Mouse (Mus musculus): Measurements from ENCODE around the gene Gtsf1l.

The Gtsf1l gene

GRCm38 (mm10) chr2:163051691-163052090, 36.0 kb downstream of the Gtsf1l start:
- DNase-seq (ENCODE audit: inconsistent ontology term): no peak

- no peak for DNase-seq (ENCODE audit: inconsistent ontology term)
These were observed 38.5 kb downstream of the Gtsf1l start for GRCm38 (mm10) chr2:163049116-163049515.

GRCm38 (mm10) chr2:163048125-163048524, 39.5 kb downstream of the Gtsf1l start:
- peak; percentile 42 for DNase-seq (ENCODE audit: inconsistent ontology term)

GRCm38 (mm10) chr2:163039940-163040339, 47.7 kb downstream of the Gtsf1l start:
- no peak for DNase-seq (ENCODE audit: inconsistent ontology term)
